Mouse (Mus musculus) forebrain, embryonic 16.5 days (tissue): ENCODE results near the gene Gm10521. TPM values are rescaled to one million over a fixed set of nuclear protein-coding genes. Genes with fewer than 3 reads are reported as not detected.
"Not testable (repeated sequence)": the region's sequence is repeated elsewhere in the genome, so short reads cannot be mapped to it uniquely, and the experiment has no call there.

Experiments used
- ATAC-seq: fragments of 200-750 bp; cut with Nextera tagmentation; 2 replicates; pipeline ENCODE4 v1.8.0; 2017; ENCODE audit warnings: mild to moderate bottlenecking, moderate library complexity
- H3K27ac ChIP-seq: fragments of 300-500 bp; sonication (generic); 2 replicates; pipeline ENCODE4 v1.5.1; 2014; ENCODE audit warnings: low read length, control low read depth
- H3K27me3 ChIP-seq: fragments of 300-500 bp; sonication (generic); replicated peaks from 2 replicates; pipeline ENCODE4 v1.6.1; 2014; ENCODE audit warnings: low read length; ENCODE audit not compliant: control insufficient read depth, insufficient read depth
- H3K36me3 ChIP-seq: fragments of 300-500 bp; sonication (generic); 2 replicates; pipeline ENCODE4 v1.6.1; 2014; ENCODE audit not compliant: control insufficient read depth, insufficient read depth
- H3K4me1 ChIP-seq: fragments of 300-500 bp; sonication (generic); replicated peaks from 2 replicates; pipeline ENCODE4 v1.6.1; 2014; ENCODE audit warnings: low read length; ENCODE audit not compliant: control insufficient read depth, insufficient read depth
- H3K4me2 ChIP-seq: fragments of 300-500 bp; sonication (generic); 2 replicates; pipeline ENCODE4 v1.6.1; 2014; ENCODE audit warnings: mild to moderate bottlenecking, low read length, control low read depth
- H3K4me3 ChIP-seq: fragments of 300-500 bp; sonication (generic); replicated peaks from 2 replicates; pipeline ENCODE4 v1.5.1; 2014; ENCODE audit warnings: mild to moderate bottlenecking, low read length, control low read depth
- H3K9ac ChIP-seq: fragments of 300-500 bp; sonication (generic); replicated peaks from 2 replicates; pipeline ENCODE4 v1.6.1; 2014; ENCODE audit warnings: low read depth, low read length, control low read depth
- H3K9me3 ChIP-seq: fragments of 300-500 bp; sonication (generic); 2 replicates; pipeline ENCODE4 v1.6.1; 2016; ENCODE audit warnings: low read length; ENCODE audit not compliant: control insufficient read depth
- WGBS: fragments of 180-500 bp; shearing (Covaris S2); extraction: QIAGEN DNeasy Blood & Tissue Kit; methylation state at CpG from one replicate; pipeline ENCODE4 v1.1.7; 2014; 5-methylcytosine and 5-hydroxymethylcytosine counted together
- polyA plus RNA-seq: library from polyadenylated mRNA; unstranded; fragments of >200 nt; fragmentation: Nextera tagmentation; extraction: Ambion mirVana; gene quantifications from 2 replicates; pipeline ENCODE4 v1.2.1, GENCODE M21; 2015

The Gm10521 gene
- polyA plus RNA-seq = not detected in 2 replicates

GRCm38 (mm10) chr1:171895364-171895763, at the start of gene Gm10521:
Gene Gm10521 (plus strand): TSS chr1:171895664.
- H3K4me1 ChIP-seq, H3K9me3 ChIP-seq, H3K36me3 ChIP-seq, ATAC-seq, H3K27ac ChIP-seq, H3K9ac ChIP-seq, H3K4me3 ChIP-seq, H3K4me2 ChIP-seq, H3K27me3 ChIP-seq: not testable (repeated sequence)
- 74% methylated on average over 5 of the region's 5 CpGs for WGBS

- no peaks in the 10 kb centered on the region for H3K4me1 ChIP-seq
- H3K4me2 ChIP-seq = no peak overlapping the region
- no peak for ATAC-seq
- no peak overlapping the region for H3K27ac ChIP-seq
- no peak overlapping the region for H3K4me3 ChIP-seq
- no peaks in the 10 kb centered on the region for H3K9me3 ChIP-seq
- H3K9ac ChIP-seq = no peak overlapping the region
- no peaks in the 10 kb centered on the region for H3K27me3 ChIP-seq
- no peaks in the 10 kb centered on the region for H3K36me3 ChIP-seq
These were observed 47.3 kb upstream of the Gm10521 start for GRCm38 (mm10) chr1:171848201-171848600.

- Histone ChIP-seq H3K9ac (no peak overlapping the region), H3K27ac (no peak overlapping the region), H3K9me3 (no peaks in the 10 kb centered on the region), H3K4me1 (no peaks in the 10 kb centered on the region), H3K36me3 (no peaks in the 10 kb centered on the region), H3K4me2 (no peak overlapping the region), H3K4me3 (no peak overlapping the region), H3K27me3 (no peaks in the 10 kb centered on the region)
- WGBS = 91% methylated on average over 4 of the region's 4 CpGs
- ATAC-seq = no peak
These were observed 46.7 kb upstream of the Gm10521 start for GRCm38 (mm10) chr1:171848757-171849156.

GRCm38 (mm10) chr1:171849454-171849853, 46.0 kb upstream of the Gm10521 start:
- H3K4me3 ChIP-seq = no peak overlapping the region
- H3K9me3 ChIP-seq = no peaks in the 10 kb centered on the region
- H3K36me3 ChIP-seq = no peaks in the 10 kb centered on the region
- no peaks in the 10 kb centered on the region for H3K4me1 ChIP-seq
- no peak overlapping the region for H3K27ac ChIP-seq
- no peak overlapping the region for H3K9ac ChIP-seq
- 85% methylated on average over 5 of the region's 5 CpGs for WGBS
- H3K27me3 ChIP-seq = no peaks in the 10 kb centered on the region
- no peak overlapping the region for H3K4me2 ChIP-seq
- no peak for ATAC-seq

GRCm38 (mm10) chr1:171865467-171865866, 30.0 kb upstream of the Gm10521 start:
- Histone ChIP-seq H3K9me3 (no peaks in the 10 kb centered on the region), H3K4me2 (no peak overlapping the region), H3K27me3 (no peaks in the 10 kb centered on the region), H3K9ac (no peak overlapping the region), H3K4me1 (no peaks in the 10 kb centered on the region), H3K27ac (no peak overlapping the region), H3K36me3 (no peaks in the 10 kb centered on the region), H3K4me3 (no peak overlapping the region)
- ATAC-seq = no peak
- WGBS = 93% methylated on average over 4 of the region's 4 CpGs

GRCm38 (mm10) chr1:171886989-171887388, 8.5 kb upstream of the Gm10521 start:
- no peaks in the 10 kb centered on the region for H3K27me3 ChIP-seq
- H3K9ac ChIP-seq = no peak overlapping the region
- H3K27ac ChIP-seq = no peak overlapping the region
- H3K9me3 ChIP-seq = no peaks in the 10 kb centered on the region
- ATAC-seq = no peak
- no peaks in the 10 kb centered on the region for H3K4me1 ChIP-seq
- H3K4me2 ChIP-seq = no peak overlapping the region
- 89% methylated on average over 1 of the region's 1 CpGs for WGBS
- no peak overlapping the region for H3K4me3 ChIP-seq
- no peaks in the 10 kb centered on the region for H3K36me3 ChIP-seq

- Histone ChIP-seq H3K27me3 (no peaks in the 10 kb centered on the region), H3K4me3 (no peak overlapping the region), H3K9ac (no peak overlapping the region), H3K4me2 (no peak overlapping the region), H3K27ac (no peak overlapping the region), H3K36me3 (no peaks in the 10 kb centered on the region), H3K4me1 (no peaks in the 10 kb centered on the region), H3K9me3 (no peaks in the 10 kb centered on the region)
- 78% methylated on average over 1 of the region's 1 CpGs for WGBS
- ATAC-seq = no peak
These were observed 8.5 kb downstream of the Gm10521 start for GRCm38 (mm10) chr1:171904011-171904410.

GRCm38 (mm10) chr1:171915638-171916458, 20.4 kb downstream of the Gm10521 start:
- H3K4me1 ChIP-seq = no peaks in the 10 kb centered on the region
- H3K27me3 ChIP-seq = no peaks in the 10 kb centered on the region
- H3K9ac ChIP-seq = no peak overlapping the region
- H3K27ac ChIP-seq = no peak overlapping the region
- no peaks in the 10 kb centered on the region for H3K9me3 ChIP-seq
- H3K4me2 ChIP-seq = no peak overlapping the region
- H3K4me3 ChIP-seq = no peak overlapping the region
- no peaks in the 10 kb centered on the region for H3K36me3 ChIP-seq
- 72% methylated on average over 13 of the region's 13 CpGs for WGBS
- ATAC-seq = no peak

GRCm38 (mm10) chr1:171917305-171918039, 22.0 kb downstream of the Gm10521 start, which contains the start of gene Slamf6:
Gene Slamf6 (plus strand): TSS chr1:171917515.
- no peak for ATAC-seq
- Histone ChIP-seq H3K9ac (no peak within 1 kb of the TSS), H3K27me3 (no peaks in the 10 kb centered on the region), H3K4me1 (no peaks in the 10 kb centered on the region), H3K36me3 (no peaks in the 10 kb centered on the region), H3K4me2 (no peak within 1 kb of the TSS), H3K9me3 (no peaks in the 10 kb centered on the region), H3K4me3 (no peak within 1 kb of the TSS), H3K27ac (no peak within 1 kb of the TSS)
- 86% methylated on average over 14 of the region's 14 CpGs for WGBS
